Mouse (Mus musculus): Measurements from ENCODE around the gene Zeb2.

DNA sequence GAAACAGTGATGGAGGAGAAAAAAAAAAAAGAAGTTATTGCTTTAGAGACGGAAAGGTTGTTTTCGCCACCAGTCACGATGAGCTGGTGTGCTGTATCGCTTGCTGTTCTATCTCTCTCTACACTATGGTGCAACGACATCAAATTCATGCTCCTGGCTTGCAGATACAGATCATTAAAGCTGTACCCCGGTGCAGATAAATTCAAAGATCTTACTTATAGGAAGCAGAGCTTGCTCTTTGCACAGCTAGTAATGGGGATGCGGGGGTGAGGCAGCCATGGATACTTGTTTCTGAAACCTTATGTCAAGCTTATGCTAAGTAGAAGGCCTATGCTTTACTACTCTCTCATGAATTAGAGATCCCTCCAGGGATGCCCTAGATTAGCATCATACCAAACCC is 23.7 kb downstream of the Zeb2 start:
- TF ChIP-seq CTCF (conservative IDR thresholded peaks at IDR 0.05; ENCODE audit: low read length): no peak
- no peak for TF ChIP-seq POU5F1 (IDR thresholded peaks at IDR 0.05; ENCODE audit: borderline replicate concordance, low read length)

Measured in E14TG2a.4 (cell line).